Comparison of ENCODE assay signal across 25 mouse cellular contexts in the genomic region with DNA sequence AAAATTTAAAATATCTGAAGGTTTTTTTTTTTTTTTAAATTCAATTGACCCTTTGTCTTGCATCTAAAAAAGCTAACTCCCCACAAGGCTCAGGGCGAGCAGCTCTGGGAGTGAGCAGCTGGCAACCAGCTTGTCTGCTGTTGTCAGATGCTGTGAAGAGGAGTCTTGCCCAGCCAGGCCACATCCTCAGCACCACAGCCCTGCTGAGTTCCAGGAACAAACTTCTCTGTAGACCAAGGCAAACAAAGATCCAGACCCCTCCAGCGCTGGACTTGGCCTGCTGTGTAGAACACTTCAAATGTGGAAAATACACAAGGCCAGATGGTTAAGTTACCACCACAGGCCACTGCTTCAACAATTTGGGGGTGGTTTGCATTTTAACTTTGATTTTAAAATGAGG.
A peak's percentile ranks its signal among the peaks of the same experiment; 100 is the strongest.
DNase-seq lines count a peak whose midpoint lies in the region; ATAC-seq lines count a peak whose summit lies in the region.
"Had no signal": no experiment of that assay in that cellular context is flagged by ENCODE, and none has a peak within 500 bp of the region (broad histone marks: within the 10 kb centered on the region; RNA-seq: fewer than 3 reads in every experiment).

No protein-coding gene starts in this region.

- H3K9ac ChIP-seq in embryonic facial prominence, embryonic 15.5 days, result no peak overlapping the region
- H3K9ac ChIP-seq in heart, embryonic 12.5 days, result no peak overlapping the region
- H3K9ac ChIP-seq in hindbrain, embryonic 16.5 days (ENCODE audit: low read depth, low read length), result no peak overlapping the region
- H3K9ac ChIP-seq: embryonic facial prominence, embryonic 12.5 days; forebrain, embryonic 13.5 days; heart, embryonic 15.5 days; hindbrain, embryonic 14.5 days had no signal

- 0 out of 2 replicates have a peak, but pooled peaks have one; percentile 25 for ATAC-seq in embryonic facial prominence, embryonic 15.5 days (ENCODE audit: insufficient number of reproducible peaks, low FRiP score, low TSS enrichment, low read depth)
- no peak for ATAC-seq in heart, embryonic 12.5 days (ENCODE audit: insufficient number of reproducible peaks, low FRiP score)
- ATAC-seq in hindbrain, embryonic 16.5 days, result no peak
- ATAC-seq: forebrain, embryonic 13.5 days; forebrain, embryonic 16.5 days; intestine, postnatal 0 days; Patski had no signal

- no peak overlapping the region for H3K4me2 ChIP-seq in embryonic facial prominence, embryonic 15.5 days (replicated peaks)
- H3K4me2 ChIP-seq in heart, embryonic 12.5 days, result no peak overlapping the region
- H3K4me2 ChIP-seq in hindbrain, embryonic 16.5 days (ENCODE audit: low read length), result no peak overlapping the region
- H3K4me2 ChIP-seq: embryonic facial prominence, embryonic 12.5 days; forebrain, embryonic 13.5 days; heart, embryonic 11.5 days; heart, embryonic 15.5 days; hindbrain, embryonic 14.5 days had no signal

- no peak overlapping the region for H3K27ac ChIP-seq in embryonic facial prominence, embryonic 15.5 days (replicated peaks)
- H3K27ac ChIP-seq in embryonic facial prominence, embryonic 10.5 days (replicated peaks), result no peak overlapping the region
- no peak overlapping the region for H3K27ac ChIP-seq in heart, embryonic 12.5 days (ENCODE audit: poor library complexity, severe bottlenecking)
- H3K27ac ChIP-seq in hindbrain, embryonic 10.5 days, result no peak overlapping the region
- no peak overlapping the region for H3K27ac ChIP-seq in hindbrain, embryonic 16.5 days (ENCODE audit: low read depth, low read length)
- H3K27ac ChIP-seq: embryonic facial prominence, embryonic 12.5 days; forebrain, embryonic 10.5 days; forebrain, embryonic 13.5 days; gastrocnemius, adult 2 months; heart, embryonic 15.5 days; hindbrain, embryonic 14.5 days had no signal

- no peaks in the 10 kb centered on the region; the same call in 1 of the 2 replicates for H3K27me3 ChIP-seq in embryonic facial prominence, embryonic 15.5 days
- H3K27me3 ChIP-seq in embryonic facial prominence, embryonic 10.5 days (replicated peaks; ENCODE audit: low read depth, poor library complexity, severe bottlenecking), result no peaks in the 10 kb centered on the region
- peaks cover 34% of the 10 kb centered on the region for H3K27me3 ChIP-seq in heart, embryonic 12.5 days (replicated peaks)
- no peaks in the 10 kb centered on the region for H3K27me3 ChIP-seq in hindbrain, embryonic 10.5 days (ENCODE audit: insufficient read depth, poor library complexity, severe bottlenecking)
- H3K27me3 ChIP-seq in hindbrain, embryonic 16.5 days (replicated peaks; ENCODE audit: control insufficient read depth, insufficient read depth, low read length), result no peaks in the 10 kb centered on the region
- H3K27me3 ChIP-seq: embryonic facial prominence, embryonic 12.5 days; forebrain, embryonic 13.5 days had no signal

- H3K4me3 ChIP-seq in embryonic facial prominence, embryonic 15.5 days (replicated peaks), result no peak overlapping the region
- H3K4me3 ChIP-seq in embryonic facial prominence, embryonic 10.5 days, result no peak overlapping the region
- H3K4me3 ChIP-seq in heart, embryonic 12.5 days, result no peak overlapping the region
- no peak overlapping the region for H3K4me3 ChIP-seq in hindbrain, embryonic 10.5 days
- H3K4me3 ChIP-seq in hindbrain, embryonic 16.5 days (ENCODE audit: low read length), result no peak overlapping the region
- H3K4me3 ChIP-seq: embryonic facial prominence, embryonic 12.5 days; erythroblast, embryonic 14.5 days; forebrain, embryonic 10.5 days; forebrain, embryonic 13.5 days; gastrocnemius, adult 2 months; heart, embryonic 15.5 days had no signal

- peaks cover 5% of the 10 kb centered on the region; the same call in 1 of the 2 replicates for H3K4me1 ChIP-seq in embryonic facial prominence, embryonic 15.5 days
- H3K4me1 ChIP-seq in embryonic facial prominence, embryonic 10.5 days, result peaks cover 10% of the 10 kb centered on the region
- no peaks in the 10 kb centered on the region for H3K4me1 ChIP-seq in heart, embryonic 12.5 days (replicated peaks)
- 0 out of 2 replicates have a peak, but pooled peaks cover 4% of the 10 kb centered on the region for H3K4me1 ChIP-seq in hindbrain, embryonic 10.5 days (replicated peaks)
- no peaks in the 10 kb centered on the region for H3K4me1 ChIP-seq in hindbrain, embryonic 16.5 days (ENCODE audit: control insufficient read depth, insufficient read depth, low read depth, low read length)
- H3K4me1 ChIP-seq: forebrain, embryonic 10.5 days; forebrain, embryonic 13.5 days; heart, embryonic 15.5 days had no signal

- 66% methylated on average over 2 of the region's 2 CpGs for WGBS in embryonic facial prominence, embryonic 15.5 days
- WGBS in embryonic facial prominence, embryonic 10.5 days, result 88% methylated on average over 2 of the region's 2 CpGs
- 79% methylated on average over 2 of the region's 2 CpGs for WGBS in heart, embryonic 12.5 days
- WGBS in hindbrain, embryonic 10.5 days, result 78% methylated on average over 2 of the region's 2 CpGs
- 75% methylated on average over 2 of the region's 2 CpGs for WGBS in hindbrain, embryonic 16.5 days

- H3K36me3 ChIP-seq in embryonic facial prominence, embryonic 15.5 days, result no peaks in the 10 kb centered on the region
- H3K36me3 ChIP-seq in embryonic facial prominence, embryonic 10.5 days (replicated peaks), result no peaks in the 10 kb centered on the region
- no peaks in the 10 kb centered on the region for H3K36me3 ChIP-seq in heart, embryonic 12.5 days
- no peaks in the 10 kb centered on the region for H3K36me3 ChIP-seq in hindbrain, embryonic 10.5 days
- H3K36me3 ChIP-seq in hindbrain, embryonic 16.5 days (ENCODE audit: control insufficient read depth, insufficient read depth, low read length), result no peaks in the 10 kb centered on the region
- H3K36me3 ChIP-seq: embryonic facial prominence, embryonic 12.5 days; forebrain, embryonic 10.5 days; heart, embryonic 15.5 days had no signal

- no peaks in the 10 kb centered on the region for H3K9me3 ChIP-seq in embryonic facial prominence, embryonic 15.5 days (replicated peaks)
- no peaks in the 10 kb centered on the region for H3K9me3 ChIP-seq in embryonic facial prominence, embryonic 10.5 days
- H3K9me3 ChIP-seq in heart, embryonic 12.5 days (replicated peaks), result no peaks in the 10 kb centered on the region
- no peaks in the 10 kb centered on the region for H3K9me3 ChIP-seq in hindbrain, embryonic 10.5 days
- no peaks in the 10 kb centered on the region for H3K9me3 ChIP-seq in hindbrain, embryonic 16.5 days (ENCODE audit: control insufficient read depth, low read length)
- H3K9me3 ChIP-seq: embryonic facial prominence, embryonic 12.5 days; forebrain, embryonic 10.5 days; forebrain, embryonic 13.5 days; heart, embryonic 15.5 days had no signal

- no peak for DNase-seq in embryonic facial prominence, embryonic 10.5 days (ENCODE audit: low spot score)
- DNase-seq in heart, adult 9 months (ENCODE audit: low spot score in 2 of 2), result peak; percentile 8 to 32
- peak; percentile 18 for DNase-seq in hindbrain, embryonic 10.5 days (ENCODE audit: low spot score)
- DNase-seq in left cerebral cortex, adult 11 months (ENCODE audit: low spot score), result no peak
- DNase-seq in right cerebral cortex, postnatal 10 days (ENCODE audit: low spot score in 2 of 2), result no peak
- DNase-seq: adrenal gland, postnatal 10 days; adrenal gland, postnatal 36 days; cerebellum, adult 18-20 months; cerebellum, adult 9-10 months; cerebellum, postnatal 14 days; gastrocnemius, adult 2 months; kidney, adult 2 months had no signal

Comparison
In these comparisons a context has a peak if more than half of its experiments do, and no peak if none do; other contexts are left out.
1. DNase-seq: peak in heart, adult 9 months (2 of 2) and hindbrain, embryonic 10.5 days (single experiment); none in embryonic facial prominence, embryonic 10.5 days (single experiment), left cerebral cortex, adult 11 months (single experiment) and right cerebral cortex, postnatal 10 days (0 of 2).